Mouse (Mus musculus) limb, embryonic 14.5 days (tissue): Measurements from ENCODE around the gene Ccdc157. TPM values are rescaled to one million over a fixed set of nuclear protein-coding genes. Genes with fewer than 3 reads are reported as not detected.
"Not testable (repeated sequence)": the region's sequence is repeated elsewhere in the genome, so short reads cannot be mapped to it uniquely, and the experiment has no call there.

Experiments used
- ATAC-seq: fragments of 200-750 bp; cut with Nextera tagmentation; 2 replicates; pipeline ENCODE4 v1.8.0; 2017; ENCODE audit warnings: low read depth, moderate number of reproducible peaks, moderate TSS enrichment; ENCODE audit not compliant: low FRiP score
- DNase-seq: peaks from one replicate; pipeline ENCODE4 v3.0.0-alpha.2; 2015; ENCODE audit warnings: low spot score
- H3K27ac ChIP-seq: fragments of 300-500 bp; sonication (generic); replicated peaks from 2 replicates; pipeline ENCODE4 v1.5.1; 2014; ENCODE audit warnings: low read depth, mild to moderate bottlenecking, low read length, moderate library complexity, mixed read lengths
- H3K27me3 ChIP-seq: fragments of 300-500 bp; sonication (generic); 2 replicates; pipeline ENCODE4 v1.6.1; 2014; ENCODE audit warnings: low read length, mixed read lengths; ENCODE audit not compliant: control insufficient read depth, insufficient read depth
- H3K36me3 ChIP-seq: fragments of 300-500 bp; sonication (generic); 2 replicates; pipeline ENCODE4 v1.6.1; 2014; ENCODE audit warnings: mild to moderate bottlenecking, low read length, moderate library complexity, mixed read lengths; ENCODE audit not compliant: control insufficient read depth, insufficient read depth
- H3K4me1 ChIP-seq: fragments of 300-500 bp; sonication (generic); 2 replicates; pipeline ENCODE4 v1.6.1; 2014; ENCODE audit warnings: antibody characterized with exemption, low read length, mixed read lengths; ENCODE audit not compliant: control insufficient read depth, insufficient read depth
- H3K4me2 ChIP-seq: fragments of 300-500 bp; sonication (generic); replicated peaks from 2 replicates; pipeline ENCODE4 v1.6.1; 2014; ENCODE audit warnings: low read depth, mild to moderate bottlenecking, low read length, moderate library complexity; ENCODE audit not compliant: severe bottlenecking
- H3K4me3 ChIP-seq: fragments of 300-500 bp; sonication (generic); replicated peaks from 2 replicates; pipeline ENCODE4 v1.5.1; 2014; ENCODE audit warnings: low read length
- H3K9ac ChIP-seq: fragments of 300-500 bp; sonication (generic); 2 replicates; pipeline ENCODE4 v1.6.1; 2014; ENCODE audit warnings: mild to moderate bottlenecking, low read depth, low read length, moderate library complexity; ENCODE audit not compliant: severe bottlenecking
- H3K9me3 ChIP-seq: fragments of 300-500 bp; sonication (generic); 2 replicates; pipeline ENCODE4 v1.6.1; 2016; ENCODE audit warnings: low read length; ENCODE audit not compliant: control insufficient read depth
- POLR2A ChIP-seq: fragments of 200-500 bp; IDR thresholded peaks from 2 replicates; pipeline ENCODE4 v1.8.0; 2012; ENCODE audit warnings: inconsistent platforms, mild to moderate bottlenecking, moderate library complexity, borderline replicate concordance; ENCODE audit not compliant: insufficient read depth, insufficient read length; ENCODE audit errors: extremely low read depth
- WGBS: fragments of 180-500 bp; shearing (Covaris S2); extraction: QIAGEN DNeasy Blood & Tissue Kit; methylation state at CpG from one replicate; pipeline ENCODE4 v1.1.7; 2014; 5-methylcytosine and 5-hydroxymethylcytosine counted together
- polyA plus RNA-seq, 2 experiments: library from polyadenylated mRNA; depleted of rRNA in 1 of 2; stranded (reverse) in 1 of 2; unstranded in 1 of 2; fragments of >200 nt; fragmentation: Nextera tagmentation in 1 of 2; extraction: Ambion mirVana in 1 of 2; gene quantifications; 2 replicates each; pipeline versions ENCODE4 v1.2.1 to v1.2.3; 2012 to 2014

Gene Ccdc157
- polyA plus RNA-seq, 2 experiments = 6.6 to 26.1 TPM

DNA sequence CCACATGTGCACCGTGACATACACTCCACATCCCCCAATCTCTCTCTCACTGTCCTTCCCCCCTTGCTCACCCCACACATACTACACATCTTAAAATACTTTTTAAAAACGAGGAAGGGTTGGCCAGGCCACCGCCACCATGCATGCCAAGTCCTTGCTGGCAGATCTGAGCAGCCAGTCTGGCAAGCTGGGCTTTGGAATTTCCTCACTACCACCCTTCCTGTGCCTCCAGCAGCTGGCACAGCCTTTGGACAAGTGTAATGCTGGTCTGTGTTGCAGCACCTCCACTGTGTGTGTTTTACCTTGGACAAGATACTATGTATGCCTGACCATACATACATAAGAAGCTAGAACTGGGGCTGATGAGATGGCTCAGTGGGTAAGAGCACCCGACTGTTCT is 46.6 kb downstream of the Ccdc157 start:
- Histone ChIP-seq H3K9me3 (no peaks in the 10 kb centered on the region), H3K36me3 (peaks cover 12% of the 10 kb centered on the region), H3K9ac (no peak overlapping the region), H3K27me3 (no peaks in the 10 kb centered on the region), H3K27ac (no peak overlapping the region), H3K4me2 (no peak overlapping the region), H3K4me3 (no peak overlapping the region), H3K4me1 (peaks cover 3% of the 10 kb centered on the region; the same call in 1 of the 2 replicates)
- WGBS = 78% methylated on average over 4 of the region's 4 CpGs
- ATAC-seq (no peak), DNase-seq (no peak)
- TF ChIP-seq POLR2A = no peak

DNA sequence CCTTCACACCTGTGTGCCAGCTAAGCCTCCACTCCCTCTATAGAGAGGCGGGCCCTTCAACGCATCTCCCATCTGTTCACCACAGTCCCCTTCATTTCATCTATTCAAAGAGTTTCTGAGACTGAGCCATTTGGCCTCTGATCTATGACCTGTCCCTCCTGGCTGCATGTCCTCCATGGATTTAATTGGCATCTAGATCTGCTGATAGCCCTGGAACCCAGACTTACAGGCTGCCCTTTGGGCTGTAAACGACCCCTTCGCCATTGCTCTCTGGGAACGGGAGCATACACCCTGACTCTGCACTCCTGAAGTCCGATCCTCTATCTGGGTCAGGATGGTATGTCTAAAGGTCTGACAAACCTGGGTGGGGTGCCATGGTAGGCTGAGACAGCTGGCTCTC is 47.2 kb downstream of the Ccdc157 start:
- Histone ChIP-seq H3K36me3 (peaks cover 15% of the 10 kb centered on the region), H3K27ac (no peak overlapping the region), H3K27me3 (no peaks in the 10 kb centered on the region), H3K4me3 (no peak overlapping the region), H3K4me2 (no peak overlapping the region), H3K4me1 (peaks cover 3% of the 10 kb centered on the region; the same call in 1 of the 2 replicates), H3K9ac (no peak overlapping the region), H3K9me3 (no peaks in the 10 kb centered on the region)
- 62% methylated on average over 6 of the region's 6 CpGs for WGBS
- no peak for TF ChIP-seq POLR2A
- no peak for ATAC-seq
- no peak for DNase-seq

- Histone ChIP-seq H3K36me3 (peaks cover 20% of the 10 kb centered on the region), H3K9me3 (no peaks in the 10 kb centered on the region), H3K4me3 (no peak overlapping the region), H3K27me3 (no peaks in the 10 kb centered on the region), H3K4me2 (no peak overlapping the region), H3K9ac (no peak overlapping the region), H3K4me1 (no peaks in the 10 kb centered on the region), H3K27ac (no peak overlapping the region)
- WGBS = 90% methylated on average over 4 of the region's 4 CpGs
- no peak for DNase-seq
- ATAC-seq = no peak
- no peak for TF ChIP-seq POLR2A
Measured at GRCm38 (mm10) chr11:4112033-4112432, 48.1 kb downstream of the Ccdc157 start.

GRCm38 (mm10) chr11:4108691-4109090 is 51.4 kb downstream of the Ccdc157 start:
- Histone ChIP-seq H3K4me2 (no peak overlapping the region), H3K4me1 (no peaks in the 10 kb centered on the region), H3K9me3 (no peaks in the 10 kb centered on the region), H3K9ac (no peak overlapping the region), H3K4me3 (no peak overlapping the region), H3K27me3 (no peaks in the 10 kb centered on the region), H3K27ac (no peak overlapping the region), H3K36me3 (peaks cover 20% of the 10 kb centered on the region)
- ATAC-seq = no peak
- TF ChIP-seq POLR2A = no peak
- WGBS = 65% methylated on average over 7 of the region's 7 CpGs
- no peak for DNase-seq

GRCm38 (mm10) chr11:4107901-4108300 is 52.2 kb downstream of the Ccdc157 start:
- not testable (repeated sequence) for H3K9me3 ChIP-seq, H3K9ac ChIP-seq, H3K4me3 ChIP-seq, H3K4me1 ChIP-seq, H3K27me3 ChIP-seq, H3K27ac ChIP-seq, DNase-seq, ATAC-seq, H3K4me2 ChIP-seq
- peaks cover 23% of the 10 kb centered on the region for H3K36me3 ChIP-seq
- 87% methylated on average over 6 of the region's 6 CpGs for WGBS

GRCm38 (mm10) chr11:4105444-4105843 is 54.6 kb downstream of the Ccdc157 start:
- Histone ChIP-seq H3K9ac (no peak overlapping the region), H3K27me3 (no peaks in the 10 kb centered on the region), H3K9me3 (no peaks in the 10 kb centered on the region), H3K27ac (no peak overlapping the region), H3K4me2 (no peak overlapping the region), H3K36me3 (peaks cover 20% of the 10 kb centered on the region), H3K4me1 (no peaks in the 10 kb centered on the region), H3K4me3 (no peak overlapping the region)
- TF ChIP-seq POLR2A = no peak
- no peak for ATAC-seq
- 26% methylated on average over 6 of the region's 6 CpGs for WGBS
- no peak for DNase-seq
